Mouse (Mus musculus) testis, adult 2 months (tissue): Measurements from ENCODE around the gene Angel1.

Experiments
- CTCF ChIP-seq: fragments of 200-500 bp; IDR thresholded peaks from 2 replicates; pipeline ENCODE4 v1.5.1; 2012; ENCODE audit warnings: low read depth, mild to moderate bottlenecking, inconsistent platforms, low read length, moderate library complexity; ENCODE audit not compliant: control insufficient read depth, insufficient read depth, insufficient replicate concordance
- POLR2A ChIP-seq: fragments of 200-500 bp; IDR thresholded peaks from 2 replicates; pipeline ENCODE4 v1.6.1; 2012; ENCODE audit warnings: low read depth, mild to moderate bottlenecking, inconsistent platforms, low read length, moderate library complexity; ENCODE audit not compliant: control insufficient read depth

GRCm38 (mm10) chr12:86693389-86693788, 32.9 kb downstream of the Angel1 start:
- TF ChIP-seq POLR2A = no peak
- TF ChIP-seq CTCF = no peak
